Mouse (Mus musculus): ENCODE data around the gene Zzz3.

DNA sequence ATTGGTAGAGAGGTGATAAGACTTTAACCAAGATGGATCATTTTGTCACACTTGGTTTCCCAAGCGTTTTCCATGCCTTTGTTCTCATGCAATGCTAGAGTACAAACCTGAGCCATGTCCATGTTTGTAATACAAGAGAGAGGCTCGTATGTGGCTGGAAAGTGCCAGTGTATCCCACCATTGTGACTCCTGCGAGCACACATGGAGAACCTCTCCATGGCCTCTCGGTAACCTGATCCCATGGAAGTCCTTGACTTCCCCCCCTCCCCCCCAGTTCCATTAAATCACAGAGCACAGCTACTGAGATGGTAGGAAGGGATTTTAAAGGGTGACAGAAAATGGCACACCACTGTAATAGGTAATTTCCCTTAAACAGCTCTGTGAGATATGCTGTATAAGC lies 65.5 kb downstream of the Zzz3 start:
- TF ChIP-seq POLR2A (IDR thresholded peaks at IDR 0.05; ENCODE audit: insufficient read depth, low read length) (no peak), CTCF (IDR thresholded peaks at IDR 0.05; ENCODE audit: low read depth, low read length) (no peak), EP300 (IDR thresholded peaks at IDR 0.05; ENCODE audit: insufficient read depth, low read depth, low read length) (no peak)

Data from ES-Bruce4 (cell line).